Comparison of ENCODE assay signal across 26 mouse cellular contexts in the genomic region with DNA sequence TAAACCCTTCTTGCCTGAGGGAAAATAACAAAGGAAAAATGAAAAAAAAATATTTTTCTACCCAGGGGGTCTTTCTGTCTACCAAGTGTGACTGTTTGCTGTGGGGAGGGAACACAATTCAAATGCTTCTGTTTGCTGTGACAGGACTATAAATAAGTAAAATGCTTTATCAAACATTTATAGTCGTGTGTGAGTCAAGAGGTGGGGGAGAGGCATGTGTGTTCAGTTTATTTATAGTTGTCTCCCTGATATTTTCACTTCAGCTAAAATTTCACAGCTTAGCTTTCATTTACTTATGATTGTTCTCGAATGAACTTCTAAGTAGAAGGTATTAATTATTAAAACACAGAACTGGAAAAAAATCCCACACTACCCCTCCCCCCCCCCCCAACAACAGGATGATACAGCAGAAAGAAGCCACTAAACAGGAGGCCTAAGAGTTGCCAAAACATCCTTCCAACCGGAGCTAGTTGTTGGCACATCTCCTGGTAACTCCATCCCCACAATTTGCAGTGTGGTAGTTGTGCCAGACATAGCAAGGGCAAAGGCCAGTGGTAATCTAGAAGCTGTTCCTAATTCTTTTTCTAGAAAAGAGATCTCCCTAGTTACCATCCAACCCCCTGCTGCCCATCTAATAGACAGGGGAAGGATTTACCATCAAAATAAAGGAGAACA.
A peak's percentile ranks its signal among the peaks of the same experiment; 100 is the strongest.
DNase-seq lines count a peak whose midpoint lies in the region; ATAC-seq and TF ChIP-seq lines count a peak whose summit lies in the region.
"Had no signal": no experiment of that assay in that cellular context is flagged by ENCODE, and none has a peak within 500 bp of the region (broad histone marks: within the 10 kb centered on the region; RNA-seq: fewer than 3 reads in every experiment).

No protein-coding gene starts in this region.

- no peak overlapping the region for H3K4me2 ChIP-seq in heart, embryonic 16.5 days (ENCODE audit: low read depth, low read length)
- no peak overlapping the region for H3K4me2 ChIP-seq in hindbrain, embryonic 12.5 days (replicated peaks)
- H3K4me2 ChIP-seq: forebrain, embryonic 13.5 days; heart, embryonic 13.5 days; hindbrain, embryonic 13.5 days; kidney, embryonic 15.5 days; limb, embryonic 12.5 days; liver, embryonic 12.5 days; midbrain, embryonic 12.5 days had no signal

- no peak overlapping the region for H3K4me3 ChIP-seq in gastrocnemius, adult 2 months
- H3K4me3 ChIP-seq in heart, embryonic 16.5 days (ENCODE audit: low read length) = no peak overlapping the region
- H3K4me3 ChIP-seq in hindbrain, embryonic 12.5 days = no peak overlapping the region
- H3K4me3 ChIP-seq: forebrain, embryonic 13.5 days; heart, embryonic 13.5 days; hindbrain, embryonic 13.5 days; kidney, embryonic 15.5 days; limb, embryonic 12.5 days; liver, embryonic 12.5 days; midbrain, embryonic 12.5 days had no signal

- H3K27me3 ChIP-seq in heart, embryonic 16.5 days (ENCODE audit: control insufficient read depth, insufficient read depth, low read length) = no peaks in the 10 kb centered on the region
- no peaks in the 10 kb centered on the region for H3K27me3 ChIP-seq in hindbrain, embryonic 12.5 days
- H3K27me3 ChIP-seq: CH12.LX; forebrain, embryonic 13.5 days; heart, embryonic 13.5 days; hindbrain, embryonic 13.5 days; kidney, embryonic 15.5 days; limb, embryonic 12.5 days; liver, embryonic 12.5 days; midbrain, embryonic 12.5 days had no signal

- H3K27ac ChIP-seq in gastrocnemius, adult 2 months = peak overlapping the region; percentile 61
- H3K27ac ChIP-seq in heart, embryonic 16.5 days (ENCODE audit: low read length) = peak overlapping the region; percentile 80
- no peak overlapping the region for H3K27ac ChIP-seq in hindbrain, embryonic 12.5 days
- H3K27ac ChIP-seq: forebrain, embryonic 13.5 days; heart, embryonic 13.5 days; hindbrain, embryonic 13.5 days; kidney, embryonic 15.5 days; limb, embryonic 12.5 days; liver, embryonic 12.5 days; midbrain, embryonic 12.5 days had no signal

- DNase-seq in gastrocnemius, adult 2 months = peak; percentile 24
- DNase-seq in gastrocnemius, postnatal 36 days = no peak
- DNase-seq in heart, postnatal 4 days = no peak
- peak; percentile 63 for DNase-seq in cerebellum, adult 9-10 months
- DNase-seq in heart, postnatal 10 days = peak; percentile 14 to 35
- DNase-seq: adrenal gland, adult 8-10 months; B cell, adult 2 months; gastrocnemius, postnatal 10 days; kidney, adult 11 months; kidney, postnatal 36 days; layer of hippocampus, postnatal 36 days; lung, adult 2 months; lung, postnatal 14 days; right cerebral cortex, postnatal 14 days; thymus, postnatal 14 days had no signal

- ATAC-seq in heart, embryonic 16.5 days (replicated peaks; ENCODE audit: extremely low read depth, insufficient read depth, low FRiP score) = no peak; the same call in 1 of the 2 replicates
- ATAC-seq in hindbrain, embryonic 12.5 days (ENCODE audit: low FRiP score) = no peak
- ATAC-seq: forebrain, embryonic 13.5 days; liver, embryonic 12.5 days had no signal

- 21% methylated on average over 3 of the region's 3 CpGs for WGBS in heart, embryonic 16.5 days
- WGBS in hindbrain, embryonic 12.5 days = 75% methylated on average over 3 of the region's 3 CpGs

- intact Hi-C loops in gastrocnemius, adult 2 months (cut with DNase I) = no loop called here
- intact Hi-C loops in gastrocnemius, postnatal 36 days (cut with DNase I) = no loop called here
- intact Hi-C loops in heart, postnatal 10 days (cut with DNase I) = no loop called here

- H3K9me3 ChIP-seq in heart, embryonic 16.5 days (replicated peaks; ENCODE audit: control insufficient read depth, low read length) = no peaks in the 10 kb centered on the region
- H3K9me3 ChIP-seq in hindbrain, embryonic 12.5 days (replicated peaks) = no peaks in the 10 kb centered on the region
- H3K9me3 ChIP-seq: forebrain, embryonic 13.5 days; heart, embryonic 13.5 days; hindbrain, embryonic 13.5 days; kidney, embryonic 15.5 days; limb, embryonic 12.5 days; liver, embryonic 12.5 days; midbrain, embryonic 12.5 days had no signal

- H3K4me1 ChIP-seq in heart, embryonic 16.5 days (ENCODE audit: control insufficient read depth, insufficient read depth, low read length) = no peaks in the 10 kb centered on the region
- H3K4me1 ChIP-seq in hindbrain, embryonic 12.5 days = no peaks in the 10 kb centered on the region
- H3K4me1 ChIP-seq: forebrain, embryonic 13.5 days; heart, embryonic 13.5 days; hindbrain, embryonic 13.5 days; kidney, embryonic 15.5 days; limb, embryonic 12.5 days; liver, embryonic 12.5 days; midbrain, embryonic 12.5 days had no signal

- no peaks in the 10 kb centered on the region for H3K36me3 ChIP-seq in heart, embryonic 16.5 days (ENCODE audit: control insufficient read depth, insufficient read depth)
- H3K36me3 ChIP-seq in hindbrain, embryonic 12.5 days = no peaks in the 10 kb centered on the region
- H3K36me3 ChIP-seq: G1E; heart, embryonic 13.5 days; hindbrain, embryonic 13.5 days; kidney, embryonic 15.5 days; limb, embryonic 12.5 days; liver, embryonic 12.5 days; midbrain, embryonic 12.5 days had no signal

- TF ChIP-seq CTCF in gastrocnemius, adult 2 months (IDR thresholded peaks at IDR 0.05) = no peak

- no peak overlapping the region for H3K9ac ChIP-seq in heart, embryonic 16.5 days (ENCODE audit: low read length)
- no peak overlapping the region for H3K9ac ChIP-seq in hindbrain, embryonic 12.5 days
- H3K9ac ChIP-seq: forebrain, embryonic 13.5 days; heart, embryonic 13.5 days; hindbrain, embryonic 13.5 days; kidney, embryonic 15.5 days; limb, embryonic 12.5 days; liver, embryonic 12.5 days; midbrain, embryonic 12.5 days had no signal

Comparison
In these comparisons a context has a peak if more than half of its experiments do, and no peak if none do; other contexts are left out.
1. DNase-seq: peak in gastrocnemius, adult 2 months (single experiment), cerebellum, adult 9-10 months (single experiment) and heart, postnatal 10 days (2 of 2); none in gastrocnemius, postnatal 36 days (0 of 2) and heart, postnatal 4 days (single experiment).